Comparison of ENCODE assay signal across 11 mouse cellular contexts in genomic region chr11:70227661-70228245, GRCm38 (mm10). TPM values are rescaled to one million over a fixed set of nuclear protein-coding genes. Genes with fewer than 3 reads are reported as not detected.
DNase-seq lines count a peak whose midpoint lies in the region; ATAC-seq lines count a peak whose summit lies in the region.
"Had no signal": no experiment of that assay in that cellular context is flagged by ENCODE, and none has a peak within 500 bp of the region (broad histone marks: within the 10 kb centered on the region; RNA-seq: fewer than 3 reads in every experiment).

No protein-coding gene starts in this region.

- H3K4me1 ChIP-seq in forebrain, embryonic 10.5 days = peaks cover 56% of the 10 kb centered on the region
- peaks cover 44% of the 10 kb centered on the region for H3K4me1 ChIP-seq in forebrain, embryonic 12.5 days
- H3K4me1 ChIP-seq in lung, embryonic 15.5 days = peaks cover 44% of the 10 kb centered on the region
- H3K4me1 ChIP-seq in hindbrain, embryonic 14.5 days (replicated peaks; ENCODE audit: control insufficient read depth, insufficient read depth, low read length) = peaks cover 24% of the 10 kb centered on the region; the same call in 1 of the 2 replicates
- peaks cover 34% of the 10 kb centered on the region for H3K4me1 ChIP-seq in neural tube, embryonic 12.5 days

- ATAC-seq in forebrain, embryonic 12.5 days (ENCODE audit: low FRiP score) = no peak
- ATAC-seq in lung, embryonic 15.5 days (ENCODE audit: borderline replicate concordance, extremely low read depth, low FRiP score, low TSS enrichment) = no peak
- ATAC-seq in hindbrain, embryonic 14.5 days (ENCODE audit: low FRiP score) = no peak
- ATAC-seq in neural tube, embryonic 12.5 days (ENCODE audit: low FRiP score, low read depth) = no peak

- no peak for DNase-seq in forebrain, embryonic 10.5 days (ENCODE audit: extremely low spot score, low spot score)
- no peak for DNase-seq in lung, postnatal 4 days
- DNase-seq in hindbrain, embryonic 14.5 days (ENCODE audit: low spot score) = no peak
- DNase-seq in adrenal gland, postnatal 4 days (ENCODE audit: low spot score in 2 of 2) = no peak
- DNase-seq in thymus, postnatal 4 days = no peak
- DNase-seq: gastrocnemius, postnatal 25 days; layer of hippocampus, adult 9-11 months had no signal

- H3K9ac ChIP-seq in forebrain, embryonic 12.5 days = no peak overlapping the region
- peak overlapping the region; percentile 51; the same call in 1 of the 2 replicates for H3K9ac ChIP-seq in lung, embryonic 15.5 days
- no peak overlapping the region for H3K9ac ChIP-seq in hindbrain, embryonic 14.5 days
- no peak overlapping the region; the same call in 1 of the 2 replicates for H3K9ac ChIP-seq in neural tube, embryonic 12.5 days

- no peak overlapping the region for H3K27ac ChIP-seq in forebrain, embryonic 10.5 days
- H3K27ac ChIP-seq in forebrain, embryonic 12.5 days = no peak overlapping the region
- H3K27ac ChIP-seq in lung, embryonic 15.5 days = peak overlapping the region; percentile 14
- no peak overlapping the region for H3K27ac ChIP-seq in hindbrain, embryonic 14.5 days
- no peak overlapping the region for H3K27ac ChIP-seq in neural tube, embryonic 12.5 days

- H3K9me3 ChIP-seq in forebrain, embryonic 10.5 days = no peaks in the 10 kb centered on the region
- no peaks in the 10 kb centered on the region for H3K9me3 ChIP-seq in forebrain, embryonic 12.5 days
- H3K9me3 ChIP-seq in lung, embryonic 15.5 days = no peaks in the 10 kb centered on the region
- H3K9me3 ChIP-seq in hindbrain, embryonic 14.5 days (ENCODE audit: control insufficient read depth, low read length) = no peaks in the 10 kb centered on the region
- no peaks in the 10 kb centered on the region for H3K9me3 ChIP-seq in neural tube, embryonic 12.5 days
- H3K9me3 ChIP-seq: megakaryocyte, embryonic 14.5 days had no signal

- no peak overlapping the region for H3K4me2 ChIP-seq in forebrain, embryonic 12.5 days
- H3K4me2 ChIP-seq in lung, embryonic 15.5 days = peak overlapping the region; percentile 60
- H3K4me2 ChIP-seq in hindbrain, embryonic 14.5 days (replicated peaks) = peak overlapping the region; percentile 49
- H3K4me2 ChIP-seq in neural tube, embryonic 12.5 days (replicated peaks) = peak overlapping the region; percentile 54

- H3K27me3 ChIP-seq in forebrain, embryonic 10.5 days (ENCODE audit: poor library complexity, severe bottlenecking) = peaks cover 89% of the 10 kb centered on the region
- peaks cover 83% of the 10 kb centered on the region for H3K27me3 ChIP-seq in forebrain, embryonic 12.5 days
- peaks cover 44% of the 10 kb centered on the region for H3K27me3 ChIP-seq in lung, embryonic 15.5 days
- peaks cover 73% of the 10 kb centered on the region for H3K27me3 ChIP-seq in hindbrain, embryonic 14.5 days (ENCODE audit: control insufficient read depth, insufficient read depth, low read length)
- peaks cover 62% of the 10 kb centered on the region for H3K27me3 ChIP-seq in neural tube, embryonic 12.5 days (replicated peaks)

- H3K4me3 ChIP-seq in forebrain, embryonic 10.5 days = peak overlapping the region; percentile 39; the same call in 1 of the 2 replicates
- H3K4me3 ChIP-seq in forebrain, embryonic 12.5 days (replicated peaks) = no peak overlapping the region
- peak overlapping the region; percentile 41 for H3K4me3 ChIP-seq in lung, embryonic 15.5 days
- no peak overlapping the region; the same call in 1 of the 2 replicates for H3K4me3 ChIP-seq in hindbrain, embryonic 14.5 days (replicated peaks; ENCODE audit: low read length)
- no peak overlapping the region for H3K4me3 ChIP-seq in neural tube, embryonic 12.5 days
- H3K4me3 ChIP-seq: megakaryocyte, embryonic 14.5 days had no signal

- H3K36me3 ChIP-seq in forebrain, embryonic 10.5 days (replicated peaks) = no peaks in the 10 kb centered on the region
- no peaks in the 10 kb centered on the region for H3K36me3 ChIP-seq in forebrain, embryonic 12.5 days (replicated peaks)
- H3K36me3 ChIP-seq in lung, embryonic 15.5 days = no peaks in the 10 kb centered on the region
- H3K36me3 ChIP-seq in hindbrain, embryonic 14.5 days (replicated peaks; ENCODE audit: control insufficient read depth, insufficient read depth) = no peaks in the 10 kb centered on the region
- no peaks in the 10 kb centered on the region; the same call in 1 of the 2 replicates for H3K36me3 ChIP-seq in neural tube, embryonic 12.5 days

- WGBS in forebrain, embryonic 10.5 days = 85% methylated on average over 4 of the region's 4 CpGs
- WGBS in forebrain, embryonic 12.5 days = 79% methylated on average over 4 of the region's 4 CpGs
- WGBS in lung, embryonic 15.5 days = 57% methylated on average over 4 of the region's 4 CpGs
- WGBS in hindbrain, embryonic 14.5 days = 86% methylated on average over 4 of the region's 4 CpGs
- WGBS in neural tube, embryonic 12.5 days = 85% methylated on average over 4 of the region's 4 CpGs

RNA-seq across cellular contexts. Expression of gene Bcl6b, which starts 1.8 kb away (rescaled TPM):
- 4.5 and 4.7 TPM in 2 replicates for polyA plus RNA-seq in forebrain, embryonic 10.5 days (2016; fragmentation: Nextera tagmentation; extraction: Ambion mirVana)
- 5.7 and 5.9 TPM in 2 replicates for polyA plus RNA-seq in forebrain, embryonic 12.5 days (2016; fragmentation: Nextera tagmentation; extraction: Ambion mirVana)
- polyA plus RNA-seq in lung, embryonic 15.5 days (2015; fragmentation: Nextera tagmentation; extraction: Ambion mirVana) = 30.2 and 33.9 TPM in 2 replicates
- 5.0 and 5.2 TPM in 2 replicates for polyA plus RNA-seq in hindbrain, embryonic 14.5 days (2014; fragmentation: Nextera tagmentation; extraction: Ambion mirVana)
- 6.9 TPM in 2 replicates for polyA plus RNA-seq in neural tube, embryonic 12.5 days (2016; fragmentation: Nextera tagmentation; extraction: Ambion mirVana)
- 10 to 100 TPM; 23.8 to 33.4 TPM for total RNA-seq in adrenal gland, postnatal 4 days (2021)

RNA-seq across cellular contexts. Expression of gene Slc16a13, which starts 6.9 kb away (rescaled TPM):
- polyA plus RNA-seq in forebrain, embryonic 10.5 days (2016; fragmentation: Nextera tagmentation; extraction: Ambion mirVana) = 14.6 and 16.1 TPM in 2 replicates
- 14.3 and 14.4 TPM in 2 replicates for polyA plus RNA-seq in forebrain, embryonic 12.5 days (2016; fragmentation: Nextera tagmentation; extraction: Ambion mirVana)
- 5.5 and 6.0 TPM in 2 replicates for polyA plus RNA-seq in lung, embryonic 15.5 days (2015; fragmentation: Nextera tagmentation; extraction: Ambion mirVana)
- polyA plus RNA-seq in hindbrain, embryonic 14.5 days (2014; fragmentation: Nextera tagmentation; extraction: Ambion mirVana) = 12.9 and 13.4 TPM in 2 replicates
- 13.6 and 16.3 TPM in 2 replicates for polyA plus RNA-seq in neural tube, embryonic 12.5 days (2016; fragmentation: Nextera tagmentation; extraction: Ambion mirVana)
- total RNA-seq in adrenal gland, postnatal 4 days (2021) = 10 to 100 TPM in 1 of 2 experiments, 1 to 10 TPM in 1; 6.2 to 10.9 TPM

RNA-seq across cellular contexts. Expression of gene 0610010K14Rik, which starts 10.0 kb away (rescaled TPM):
- 227 TPM in 2 replicates for polyA plus RNA-seq in forebrain, embryonic 10.5 days (2016; fragmentation: Nextera tagmentation; extraction: Ambion mirVana)
- polyA plus RNA-seq in forebrain, embryonic 12.5 days (2016; fragmentation: Nextera tagmentation; extraction: Ambion mirVana) = 203 and 215 TPM in 2 replicates
- 175 and 179 TPM in 2 replicates for polyA plus RNA-seq in lung, embryonic 15.5 days (2015; fragmentation: Nextera tagmentation; extraction: Ambion mirVana)
- 155 and 161 TPM in 2 replicates for polyA plus RNA-seq in hindbrain, embryonic 14.5 days (2014; fragmentation: Nextera tagmentation; extraction: Ambion mirVana)
- polyA plus RNA-seq in neural tube, embryonic 12.5 days (2016; fragmentation: Nextera tagmentation; extraction: Ambion mirVana) = 169 and 183 TPM in 2 replicates
- total RNA-seq in adrenal gland, postnatal 4 days (2021) = 10 to 100 TPM; 70.1 to 72.5 TPM

RNA-seq across cellular contexts. Expression of gene Gm21988, which starts 11.9 kb away (rescaled TPM):
- polyA plus RNA-seq in forebrain, embryonic 10.5 days (2016; fragmentation: Nextera tagmentation; extraction: Ambion mirVana) = 7.9 and 10.1 TPM in 2 replicates
- 9.4 and 11.2 TPM in 2 replicates for polyA plus RNA-seq in forebrain, embryonic 12.5 days (2016; fragmentation: Nextera tagmentation; extraction: Ambion mirVana)
- polyA plus RNA-seq in lung, embryonic 15.5 days (2015; fragmentation: Nextera tagmentation; extraction: Ambion mirVana) = 10.8 and 11.0 TPM in 2 replicates
- polyA plus RNA-seq in hindbrain, embryonic 14.5 days (2014; fragmentation: Nextera tagmentation; extraction: Ambion mirVana) = 12.6 and 15.9 TPM in 2 replicates
- 14.4 and 15.2 TPM in 2 replicates for polyA plus RNA-seq in neural tube, embryonic 12.5 days (2016; fragmentation: Nextera tagmentation; extraction: Ambion mirVana)
- 1 to 10 TPM; 4.5 to 8.1 TPM for total RNA-seq in adrenal gland, postnatal 4 days (2021)

RNA-seq across cellular contexts. Expression of gene Rnasek, which starts 11.9 kb away (rescaled TPM):
- 83.9 and 92.7 TPM in 2 replicates for polyA plus RNA-seq in forebrain, embryonic 10.5 days (2016; fragmentation: Nextera tagmentation; extraction: Ambion mirVana)
- polyA plus RNA-seq in forebrain, embryonic 12.5 days (2016; fragmentation: Nextera tagmentation; extraction: Ambion mirVana) = 151 and 152 TPM in 2 replicates
- polyA plus RNA-seq in lung, embryonic 15.5 days (2015; fragmentation: Nextera tagmentation; extraction: Ambion mirVana) = 179 and 183 TPM in 2 replicates
- polyA plus RNA-seq in hindbrain, embryonic 14.5 days (2014; fragmentation: Nextera tagmentation; extraction: Ambion mirVana) = 342 and 388 TPM in 2 replicates
- polyA plus RNA-seq in neural tube, embryonic 12.5 days (2016; fragmentation: Nextera tagmentation; extraction: Ambion mirVana) = 231 and 245 TPM in 2 replicates
- total RNA-seq in adrenal gland, postnatal 4 days (2021) = 100 to 1,000 TPM; 160 to 164 TPM

Comparison
In these comparisons a context has a peak if more than half of its experiments do, and no peak if none do; other contexts are left out.
1. H3K4me3 ChIP-seq: peak in forebrain, embryonic 10.5 days (single experiment) and lung, embryonic 15.5 days (single experiment); none in forebrain, embryonic 12.5 days (single experiment), hindbrain, embryonic 14.5 days (single experiment) and neural tube, embryonic 12.5 days (single experiment).